Mouse (Mus musculus) cerebral cortex, adult 2 months (tissue): ENCODE measurements around the gene Pdia6.

Source experiments
- WGBS: fragments of 180-500 bp; shearing (Covaris S2); methylation state at CpG from one replicate; pipeline ENCODE4 v1.1.7; 2018; 5-methylcytosine and 5-hydroxymethylcytosine counted together

Pdia6 gene

GRCm38 (mm10) chr12:17265971-17266672 lies at the start of gene Pdia6:
Gene Pdia6, plus strand, starts transcription at chr12:17266545.
- 1% methylated on average over 48 of the region's 48 CpGs for WGBS

DNA sequence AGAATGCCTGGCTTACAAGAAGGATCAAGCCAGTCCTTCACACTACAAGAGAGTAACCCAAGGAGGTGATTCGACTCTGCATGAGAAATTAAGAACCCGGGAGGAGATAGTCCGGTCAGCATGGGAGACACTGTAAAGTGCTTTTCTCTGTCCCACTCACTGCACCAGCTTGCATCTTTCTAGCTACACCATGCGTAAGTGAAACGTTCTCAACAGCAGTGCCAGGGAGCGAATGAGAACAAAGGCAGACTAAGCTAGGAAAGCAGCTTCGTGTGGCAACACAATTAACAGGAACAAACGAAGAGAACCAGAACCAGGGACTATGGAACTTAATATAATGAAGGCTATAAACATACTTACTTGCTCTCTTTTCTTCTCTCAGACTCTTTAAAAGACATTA lies 48.0 kb upstream of the Pdia6 start:
- 41% methylated on average over 8 of the region's 8 CpGs for WGBS

DNA sequence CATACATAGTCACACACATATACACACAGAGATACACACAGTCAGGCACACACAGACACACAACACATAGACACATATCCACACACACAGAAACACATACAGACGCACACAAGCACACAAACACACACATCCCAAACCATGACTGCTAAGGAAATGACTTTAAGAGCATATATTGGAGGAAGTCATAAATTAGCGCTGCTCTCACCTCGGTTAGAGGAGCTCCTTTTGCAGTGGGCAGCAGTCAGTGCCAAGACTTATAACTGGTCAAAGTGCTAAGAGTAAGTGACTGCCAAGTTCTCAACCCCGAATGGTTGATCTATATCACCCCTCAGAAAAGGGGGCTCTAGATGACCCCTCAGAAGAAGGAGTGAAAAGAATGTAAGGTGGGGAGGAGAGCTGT lies 47.2 kb upstream of the Pdia6 start:
- 67% methylated on average over 4 of the region's 4 CpGs for WGBS

DNA sequence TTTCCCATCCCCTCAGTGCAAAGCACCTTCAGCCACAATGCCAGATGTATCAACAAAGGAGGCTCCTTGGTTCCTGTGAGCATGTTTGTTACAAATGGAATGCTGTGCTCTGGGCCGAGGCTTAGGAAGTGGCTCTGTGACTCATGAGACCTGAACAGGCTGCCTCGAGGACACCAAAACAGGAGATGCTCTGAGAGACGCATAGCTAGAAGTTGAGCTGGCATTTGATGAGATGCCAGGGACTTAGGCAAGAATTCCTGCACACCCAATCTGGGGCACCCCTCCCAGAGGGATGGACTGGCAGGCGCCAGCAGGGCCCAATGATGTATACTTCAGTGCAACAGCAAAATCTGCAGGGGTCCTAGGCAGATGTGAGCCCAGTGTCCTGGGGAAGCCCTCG lies 45.7 kb upstream of the Pdia6 start:
- WGBS, result 58% methylated on average over 5 of the region's 5 CpGs

DNA sequence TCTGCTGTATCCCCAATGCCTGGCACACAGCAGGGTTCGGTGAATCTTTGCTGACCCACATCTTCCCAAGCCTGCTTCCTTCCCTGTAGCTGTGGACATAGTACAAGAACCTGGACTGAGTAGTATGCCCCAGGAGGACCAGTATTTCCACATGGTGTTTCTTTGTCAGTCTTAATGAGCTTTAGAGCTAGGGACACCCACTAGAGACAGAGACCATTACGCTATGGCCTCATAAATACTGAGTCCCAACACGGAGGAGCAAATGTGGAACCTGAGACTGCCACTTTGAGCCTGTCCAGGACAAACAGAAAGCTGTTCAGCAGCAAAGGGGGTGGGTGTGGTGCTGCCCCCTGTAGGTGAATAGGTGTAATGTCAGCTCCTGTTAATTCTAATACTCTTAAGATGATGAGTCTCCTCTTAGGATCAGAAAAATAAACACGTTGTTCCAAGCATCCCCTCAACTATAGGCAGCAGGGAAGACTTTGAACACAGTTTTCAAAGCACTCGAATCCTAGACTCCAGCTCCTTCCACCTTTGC lies 44.4 kb upstream of the Pdia6 start:
- 63% methylated on average over 5 of the region's 5 CpGs for WGBS

DNA sequence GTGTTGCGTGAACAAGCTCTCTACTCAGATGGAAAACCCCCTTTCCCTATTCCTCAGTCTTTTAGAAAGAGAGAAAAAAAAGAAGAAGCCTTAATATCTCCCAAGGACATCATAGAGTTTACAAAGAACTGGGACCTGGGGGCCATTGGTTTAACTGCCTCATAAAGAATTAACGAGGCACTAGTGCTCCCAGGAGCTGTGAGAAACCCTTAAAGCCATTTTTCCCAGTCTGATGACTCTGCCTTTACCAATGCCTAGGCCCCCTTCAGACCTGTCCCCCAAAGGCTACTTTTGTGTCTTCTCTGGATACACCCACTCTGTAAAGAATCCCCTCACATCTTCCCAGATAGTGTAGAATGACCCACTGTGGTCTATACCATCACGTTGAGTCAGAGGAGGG lies 43.3 kb upstream of the Pdia6 start:
- 81% methylated on average over 3 of the region's 3 CpGs for WGBS

- 60% methylated on average over 5 of the region's 5 CpGs for WGBS
Observed at GRCm38 (mm10) chr12:17225012-17225411, 41.3 kb upstream of the Pdia6 start.

DNA sequence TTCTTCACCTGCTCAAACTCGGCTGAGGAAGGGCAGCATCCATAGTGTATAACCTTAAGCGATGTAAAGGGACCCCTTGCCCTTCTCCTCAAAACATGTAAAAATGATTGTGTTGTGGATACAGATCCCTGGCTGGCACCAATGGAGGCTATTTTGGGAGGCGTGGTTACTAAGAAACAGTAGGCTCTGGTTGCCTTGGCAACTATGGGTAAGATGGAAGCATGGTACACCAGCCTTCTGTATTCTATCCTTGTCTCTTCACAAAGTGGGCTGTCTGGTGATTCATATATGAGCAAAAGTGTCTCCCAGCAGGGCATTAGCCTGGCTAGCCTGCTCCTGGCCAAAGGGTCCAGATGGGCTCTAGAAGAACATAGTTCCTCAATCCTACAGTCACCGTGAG lies 38.4 kb upstream of the Pdia6 start:
- WGBS, result 49% methylated on average over 4 of the region's 4 CpGs

- WGBS, result 61% methylated on average over 5 of the region's 5 CpGs
Observed at GRCm38 (mm10) chr12:17230581-17230980, 35.8 kb upstream of the Pdia6 start.

DNA sequence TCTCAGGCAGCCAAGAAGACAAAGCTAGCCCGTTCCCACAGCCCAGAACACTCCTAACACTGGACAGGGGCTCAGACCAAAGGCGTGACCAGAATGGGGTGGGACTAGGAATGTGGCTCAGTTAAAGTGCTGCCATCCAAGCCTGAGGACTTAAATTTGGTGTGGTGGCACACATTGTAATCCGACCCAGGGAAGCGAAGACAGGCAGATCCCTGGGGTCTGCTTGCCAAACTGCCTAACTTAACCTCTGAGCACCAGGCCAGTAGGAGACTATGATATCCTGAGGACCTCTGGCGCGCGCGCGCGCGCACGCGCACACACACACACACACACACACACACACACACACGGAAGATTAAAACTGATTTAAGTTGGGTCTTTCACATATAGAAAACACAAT lies 34.8 kb upstream of the Pdia6 start:
- 90% methylated on average over 14 of the region's 14 CpGs for WGBS

DNA sequence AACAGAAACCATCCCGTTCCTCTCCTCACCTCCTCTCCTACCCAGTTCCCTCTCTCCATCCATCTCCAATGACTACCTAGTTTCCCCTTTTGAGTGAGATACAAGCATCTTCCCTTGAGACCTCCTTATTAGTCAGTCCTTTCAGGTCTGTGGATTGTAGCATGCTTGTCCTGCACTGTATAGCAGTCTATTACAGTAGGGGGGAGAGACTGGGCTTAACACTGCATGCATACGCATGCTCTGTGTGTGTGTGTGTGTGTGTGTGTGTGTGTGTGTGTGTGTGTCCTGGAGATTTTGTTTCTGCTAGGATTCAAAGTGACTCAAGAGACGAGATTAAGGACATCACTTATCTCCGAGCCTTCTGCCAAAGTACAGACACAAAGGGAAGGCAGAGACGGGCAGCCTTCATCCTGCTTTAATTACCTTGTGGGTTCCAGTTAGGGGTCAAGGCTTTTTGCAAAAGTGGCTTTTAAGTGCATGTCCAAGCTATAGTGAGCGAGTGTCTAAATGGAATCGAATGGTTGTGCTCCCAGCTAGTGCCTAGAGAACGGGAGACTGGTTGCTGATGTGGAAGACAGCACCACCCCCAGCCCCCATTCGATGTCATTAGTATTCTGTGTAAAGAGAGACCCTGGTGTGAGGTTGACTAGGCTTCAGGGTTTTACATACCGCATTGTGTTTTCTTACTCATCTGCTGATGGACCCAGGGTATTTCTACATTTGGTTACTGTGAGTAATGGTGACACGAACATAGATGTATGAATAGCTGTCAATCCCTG lies 30.6 kb upstream of the Pdia6 start:
- WGBS, result 46% methylated on average over 11 of the region's 11 CpGs

GRCm38 (mm10) chr12:17238588-17239427 lies 27.5 kb upstream of the Pdia6 start:
- 44% methylated on average over 12 of the region's 12 CpGs for WGBS

- 55% methylated on average over 2 of the region's 2 CpGs for whole genome bisulfite sequencing
Observed at GRCm38 (mm10) chr12:17241016-17241415, 25.3 kb upstream of the Pdia6 start.

GRCm38 (mm10) chr12:17241614-17242013 lies 24.7 kb upstream of the Pdia6 start:
- 57% methylated on average over 9 of the region's 9 CpGs for WGBS

DNA sequence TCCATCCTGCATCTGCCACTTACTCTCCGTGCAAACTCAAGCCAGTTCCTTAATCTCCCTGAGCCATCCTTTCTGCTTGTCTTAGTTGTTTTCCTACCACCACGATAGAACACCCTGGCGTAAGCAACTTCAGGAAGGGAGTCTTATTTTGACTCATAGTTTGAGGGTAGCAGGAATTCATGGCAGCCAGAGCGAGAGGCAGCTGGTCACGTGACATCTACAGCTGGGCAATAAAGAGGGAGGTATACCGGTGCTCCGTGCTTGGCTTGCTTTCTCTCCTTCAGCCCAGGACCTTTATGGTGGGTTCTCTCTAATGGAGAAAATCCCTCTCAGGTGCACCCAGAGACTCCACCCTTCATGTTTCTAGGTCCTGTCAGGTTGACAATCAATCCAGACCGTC lies 15.4 kb upstream of the Pdia6 start:
- 74% methylated on average over 8 of the region's 8 CpGs for WGBS

DNA sequence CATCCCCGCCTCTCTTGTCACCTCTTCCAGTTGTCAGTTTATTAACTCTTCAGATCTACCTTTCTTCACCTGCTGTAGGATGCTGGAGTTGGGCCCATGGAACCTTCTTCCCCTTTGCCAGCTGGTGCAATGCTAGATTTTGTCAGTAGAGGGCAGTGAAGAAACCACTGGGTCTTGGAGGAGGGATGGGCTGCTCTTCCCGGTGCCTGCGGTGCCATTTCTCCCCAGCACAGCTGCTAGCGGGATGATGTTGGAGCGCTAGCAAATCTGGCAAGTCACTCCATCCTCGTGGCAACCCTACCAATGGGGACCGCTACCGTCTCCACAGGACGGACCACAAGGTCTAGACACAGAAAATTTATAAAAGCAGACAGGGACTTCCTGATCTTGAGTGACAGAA lies 13.3 kb upstream of the Pdia6 start:
- 8% methylated on average over 9 of the region's 9 CpGs for WGBS

DNA sequence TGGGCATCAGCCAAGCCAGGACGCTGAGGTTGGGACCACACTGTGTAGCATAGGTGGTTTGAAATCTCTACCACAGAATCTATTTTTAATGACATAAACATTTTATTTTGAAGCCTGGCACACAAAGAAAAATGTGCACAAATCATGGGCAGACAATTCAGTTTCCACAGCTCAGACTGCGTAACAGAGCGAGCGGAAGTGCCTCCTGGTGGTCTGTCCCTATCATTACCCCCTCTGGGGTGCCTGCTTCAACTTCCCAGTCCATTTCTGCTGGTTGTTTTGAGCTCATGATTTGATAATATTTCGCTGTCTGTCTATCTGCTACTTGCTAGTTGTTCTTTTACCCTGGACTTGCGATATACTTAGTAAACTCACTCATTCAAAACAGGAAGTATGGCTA lies 10.7 kb upstream of the Pdia6 start:
- WGBS, result 73% methylated on average over 6 of the region's 6 CpGs

- WGBS, result 1% methylated on average over 10 of the region's 10 CpGs
Observed at GRCm38 (mm10) chr12:17256905-17257304, 9.4 kb upstream of the Pdia6 start.

GRCm38 (mm10) chr12:17258431-17258830 lies 7.9 kb upstream of the Pdia6 start:
- WGBS, result 78% methylated on average over 7 of the region's 7 CpGs

GRCm38 (mm10) chr12:17261005-17261404 lies 5.3 kb upstream of the Pdia6 start:
- WGBS, result 76% methylated on average over 3 of the region's 3 CpGs

DNA sequence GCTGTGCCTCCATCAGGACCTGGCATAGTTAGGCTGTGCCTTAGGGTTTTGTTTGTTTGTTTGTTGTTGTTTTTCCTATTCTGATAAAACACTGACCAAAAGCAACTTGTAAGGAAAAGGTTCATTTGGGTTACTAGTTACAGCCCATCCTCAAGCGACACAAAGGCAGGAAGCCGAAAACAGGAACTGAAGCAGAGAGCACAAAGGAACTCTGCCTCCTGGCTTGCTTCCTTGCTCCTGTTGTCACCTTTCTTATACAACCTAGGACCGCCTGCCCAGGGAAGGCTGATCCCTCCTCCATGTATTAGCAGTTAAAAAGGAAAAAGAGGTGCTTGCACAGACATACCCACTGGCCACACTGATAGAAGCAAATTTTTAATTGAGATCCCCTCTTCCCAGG lies 2.5 kb upstream of the Pdia6 start:
- 82% methylated on average over 3 of the region's 3 CpGs for WGBS

GRCm38 (mm10) chr12:17264826-17265225 lies 1.5 kb upstream of the Pdia6 start:
- WGBS, result 88% methylated on average over 2 of the region's 2 CpGs
